Comparison of ENCODE assay signal across 8 mouse cellular contexts in genomic region chr6:82653169-82653525, GRCm38 (mm10). TPM values are rescaled to one million over a fixed set of nuclear protein-coding genes. Genes with fewer than 3 reads are reported as not detected.
DNase-seq lines count a peak whose midpoint lies in the region; ATAC-seq and TF ChIP-seq lines count a peak whose summit lies in the region.

No protein-coding gene starts in this region.

- TF ChIP-seq POLR2A in lung, adult 2 months (IDR thresholded peaks at IDR 0.05; ENCODE audit: borderline replicate concordance, extremely low read depth, low read depth, low read length), result no peak

- DNase-seq in lung, adult 2 months, result no peak
- DNase-seq in lung, postnatal 10 days, result no peak
- DNase-seq in ovary, postnatal 10 days (ENCODE audit: low spot score), result no peak
- no peak for DNase-seq in embryo, embryonic 10 days (ENCODE audit: low spot score)

- H3K9me3 ChIP-seq in embryonic facial prominence, embryonic 15.5 days (replicated peaks), result no peaks in the 10 kb centered on the region
- H3K9me3 ChIP-seq in intestine, embryonic 16.5 days (ENCODE audit: control insufficient read depth, low read length), result no peaks in the 10 kb centered on the region
- H3K9me3 ChIP-seq in neural tube, embryonic 13.5 days, result no peaks in the 10 kb centered on the region

- H3K4me3 ChIP-seq in lung, adult 2 months (replicated peaks; ENCODE audit: extremely low read depth, low read depth, low read length), result peak overlapping the region; percentile 67
- peak overlapping the region; percentile 73 for H3K4me3 ChIP-seq in embryonic facial prominence, embryonic 15.5 days (replicated peaks)
- peak overlapping the region; percentile 63 for H3K4me3 ChIP-seq in intestine, embryonic 16.5 days (ENCODE audit: low read length)
- peak overlapping the region; percentile 73 for H3K4me3 ChIP-seq in neural tube, embryonic 13.5 days

- 25% methylated on average over 11 of the region's 11 CpGs for WGBS in lung, adult 2 months
- WGBS in embryonic facial prominence, embryonic 15.5 days, result 31% methylated on average over 11 of the region's 11 CpGs
- WGBS in intestine, embryonic 16.5 days, result 34% methylated on average over 11 of the region's 11 CpGs
- 38% methylated on average over 11 of the region's 11 CpGs for WGBS in neural tube, embryonic 13.5 days

- peaks cover 10% of the 10 kb centered on the region; the same call in 1 of the 2 replicates for H3K36me3 ChIP-seq in embryonic facial prominence, embryonic 15.5 days
- no peaks in the 10 kb centered on the region for H3K36me3 ChIP-seq in intestine, embryonic 16.5 days (ENCODE audit: control insufficient read depth, insufficient read depth, low read length)
- no peaks in the 10 kb centered on the region; the same call in 1 of the 2 replicates for H3K36me3 ChIP-seq in neural tube, embryonic 13.5 days

- H3K9ac ChIP-seq in embryonic facial prominence, embryonic 15.5 days, result peak overlapping the region; percentile 51; the same call in 1 of the 2 replicates
- peak overlapping the region; percentile 78 for H3K9ac ChIP-seq in intestine, embryonic 16.5 days (ENCODE audit: low read depth, low read length)
- H3K9ac ChIP-seq in neural tube, embryonic 13.5 days, result peak overlapping the region; percentile 85

- H3K27me3 ChIP-seq in embryonic facial prominence, embryonic 15.5 days, result no peaks in the 10 kb centered on the region
- no peaks in the 10 kb centered on the region for H3K27me3 ChIP-seq in intestine, embryonic 16.5 days (replicated peaks; ENCODE audit: control insufficient read depth, insufficient read depth, low read length)
- no peaks in the 10 kb centered on the region for H3K27me3 ChIP-seq in neural tube, embryonic 13.5 days

- no peak for ATAC-seq in embryonic facial prominence, embryonic 15.5 days (ENCODE audit: insufficient number of reproducible peaks, low FRiP score, low TSS enrichment, low read depth)
- no peak for ATAC-seq in intestine, embryonic 16.5 days
- ATAC-seq in neural tube, embryonic 13.5 days (ENCODE audit: low read depth), result no peak
- ATAC-seq in megakaryocyte progenitor cell, adult 5-6 weeks (replicated peaks; ENCODE audit: poor library complexity), result no peak

- peak overlapping the region; percentile 75 for H3K4me2 ChIP-seq in embryonic facial prominence, embryonic 15.5 days (replicated peaks)
- peak overlapping the region; percentile 83 for H3K4me2 ChIP-seq in intestine, embryonic 16.5 days (ENCODE audit: low read depth, low read length)
- H3K4me2 ChIP-seq in neural tube, embryonic 13.5 days, result peak overlapping the region; percentile 65

- H3K4me1 ChIP-seq in lung, adult 2 months (ENCODE audit: control insufficient read depth, insufficient read depth, low read length), result no peaks in the 10 kb centered on the region
- H3K4me1 ChIP-seq in embryonic facial prominence, embryonic 15.5 days, result 0 out of 2 replicates have a peak, but pooled peaks cover 15% of the 10 kb centered on the region
- H3K4me1 ChIP-seq in intestine, embryonic 16.5 days (ENCODE audit: control insufficient read depth, insufficient read depth, low read length), result peaks cover 8% of the 10 kb centered on the region
- H3K4me1 ChIP-seq in neural tube, embryonic 13.5 days (replicated peaks), result peaks cover 13% of the 10 kb centered on the region

- peak overlapping the region; percentile 94 for H3K27ac ChIP-seq in embryonic facial prominence, embryonic 15.5 days (replicated peaks)
- H3K27ac ChIP-seq in intestine, embryonic 16.5 days (ENCODE audit: low read length), result peak overlapping the region; percentile 89
- H3K27ac ChIP-seq in neural tube, embryonic 13.5 days (replicated peaks), result peak overlapping the region; percentile 93

- no peak for TF ChIP-seq CTCF in lung, adult 2 months (IDR thresholded peaks at IDR 0.05; ENCODE audit: insufficient read depth, low read length)

RNA-seq across cellular contexts. Expression of gene Pole4, which starts 52.0 kb away (rescaled TPM):
- polyA plus RNA-seq in lung, adult 2 months (2012; rRNA removed), result 13.6 and 15.5 TPM in 2 replicates
- 89.2 and 89.9 TPM in 2 replicates for polyA plus RNA-seq in embryonic facial prominence, embryonic 15.5 days (2015; fragmentation: Nextera tagmentation; extraction: Ambion mirVana)
- 80.1 and 82.6 TPM in 2 replicates for polyA plus RNA-seq in intestine, embryonic 16.5 days (2015; fragmentation: Nextera tagmentation; extraction: Ambion mirVana)
- 121 and 127 TPM in 2 replicates for polyA plus RNA-seq in neural tube, embryonic 13.5 days (2015; fragmentation: Nextera tagmentation; extraction: Ambion mirVana)
- total RNA-seq in megakaryocyte progenitor cell, adult 5-6 weeks (2015), result 87.5 and 108 TPM in 2 replicates
- total RNA-seq in megakaryocyte progenitor cell, adult 5-6 weeks (2017), result 42.6 and 48.6 TPM in 2 replicates
